Mouse (Mus musculus): ENCODE data around the gene Susd4. TPM values are rescaled to one million over a fixed set of nuclear protein-coding genes. Genes with fewer than 3 reads are reported as not detected.
A peak's percentile ranks its signal among the peaks of the same experiment; 100 is the strongest.

Gene Susd4
- total RNA-seq, 2 experiments from 2014 or later, result not detected

DNA sequence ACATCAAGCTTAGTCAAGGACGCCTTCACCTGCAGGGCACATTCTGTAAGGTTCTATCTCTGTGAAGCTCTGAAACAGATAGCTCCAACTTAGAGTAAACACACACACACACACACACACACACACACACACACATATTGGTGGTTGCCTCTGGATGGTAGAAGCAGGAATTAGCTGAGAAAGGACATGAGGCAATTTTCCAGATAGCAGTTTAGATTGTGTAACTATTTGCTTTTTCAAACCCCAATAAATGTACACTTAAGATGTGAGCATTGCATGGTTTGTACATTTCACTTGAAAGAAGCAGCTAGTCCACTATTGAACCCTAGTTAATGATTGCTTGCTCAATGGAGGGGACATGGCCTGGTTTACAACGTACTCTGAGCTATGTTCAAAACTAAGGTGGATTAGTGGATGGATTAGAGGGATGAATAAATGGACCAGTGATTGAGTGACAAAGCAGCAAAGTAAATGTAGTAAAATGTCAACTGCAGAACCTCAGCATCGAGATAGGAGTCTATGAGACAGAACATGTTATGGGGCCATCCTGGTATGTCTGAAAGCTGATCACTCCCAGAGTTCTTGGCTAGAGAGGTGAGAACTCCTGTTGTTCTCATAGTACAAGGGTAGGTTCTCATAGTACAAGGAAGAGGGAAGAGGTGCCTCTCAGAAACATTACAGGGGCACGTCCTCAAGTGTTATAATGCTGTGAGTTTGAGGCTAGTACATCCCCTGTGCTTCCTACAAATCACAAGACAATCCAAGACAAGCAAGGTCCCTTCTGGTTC is 150.7 kb downstream of the Susd4 start:
- no peak for ATAC-seq (ENCODE audit: poor library complexity, severe bottlenecking)

DNA sequence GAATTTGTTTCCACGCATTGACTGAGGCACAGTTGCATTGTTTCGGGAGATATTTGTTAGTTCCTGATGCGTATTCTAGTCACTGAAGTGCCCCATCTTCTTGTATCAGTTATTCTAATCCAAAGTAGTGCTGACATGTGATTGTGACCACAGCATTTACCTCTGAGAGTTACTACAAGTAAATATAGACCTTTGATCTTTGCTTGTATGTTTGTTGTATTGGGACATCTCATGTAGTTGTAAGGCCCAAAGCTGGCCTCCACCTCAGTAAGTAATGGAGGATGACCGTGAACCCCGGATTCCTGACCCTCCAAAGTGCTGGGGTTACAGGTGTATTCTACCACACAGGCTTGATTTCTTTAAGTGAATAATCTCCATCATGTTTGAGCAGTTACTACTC is 152.5 kb downstream of the Susd4 start:
- ATAC-seq (ENCODE audit: poor library complexity, severe bottlenecking), result no peak

DNA sequence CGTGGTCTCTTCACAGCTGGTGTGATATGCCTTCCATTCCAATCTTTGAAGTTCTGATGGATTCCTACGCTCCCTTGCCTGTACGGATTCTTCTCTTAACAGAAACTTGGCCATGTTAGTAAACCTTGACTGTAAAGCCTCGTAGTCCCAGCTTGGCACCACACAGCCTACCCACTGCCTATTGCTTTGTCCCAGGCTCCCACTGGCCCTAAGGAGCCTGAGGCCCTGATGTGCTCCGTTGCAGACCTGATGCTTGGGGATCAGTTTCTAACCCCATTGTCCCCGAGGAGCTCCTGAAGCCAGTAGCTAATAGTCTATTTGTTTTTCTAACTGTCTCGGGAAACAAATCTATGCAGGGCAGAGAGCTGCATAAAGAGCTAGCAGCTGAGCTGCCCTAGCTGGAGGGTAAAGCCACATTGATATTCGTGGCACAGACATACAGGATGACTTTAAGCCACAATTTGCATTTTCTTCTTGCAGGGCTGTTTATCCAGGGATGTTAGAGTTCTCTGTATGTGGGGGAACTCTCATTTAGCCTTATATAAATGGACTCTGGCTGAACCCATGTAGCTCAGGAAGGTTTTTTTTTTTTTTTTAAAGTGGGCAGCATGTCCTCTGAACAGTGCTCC is 155.2 kb downstream of the Susd4 start:
- ATAC-seq (ENCODE audit: poor library complexity, severe bottlenecking), result no peak

- peak; percentile 94 for ATAC-seq (ENCODE audit: poor library complexity, severe bottlenecking)
Measured at GRCm38 (mm10) chr1:182922824-182923223, 159.2 kb downstream of the Susd4 start.

DNA sequence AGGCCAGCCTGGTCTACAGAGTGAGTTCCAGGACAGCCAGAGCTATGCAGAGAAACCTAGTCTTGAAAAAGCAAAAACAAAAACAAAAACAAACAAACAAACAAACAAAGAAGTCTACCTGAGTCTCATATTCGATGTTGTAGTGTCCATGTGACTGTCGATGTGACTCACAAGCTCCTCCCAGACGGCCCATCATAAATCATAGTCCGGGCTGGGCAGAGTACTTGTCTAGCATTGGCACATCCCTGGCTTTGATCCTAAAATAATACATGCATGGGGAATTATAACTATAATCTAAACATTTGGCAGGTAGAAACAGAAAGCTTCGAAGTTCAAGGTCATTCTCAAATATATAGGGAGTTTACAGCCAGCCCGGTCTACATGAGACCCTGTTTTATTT is 162.8 kb downstream of the Susd4 start:
- ATAC-seq (ENCODE audit: poor library complexity, severe bottlenecking), result no peak

DNA sequence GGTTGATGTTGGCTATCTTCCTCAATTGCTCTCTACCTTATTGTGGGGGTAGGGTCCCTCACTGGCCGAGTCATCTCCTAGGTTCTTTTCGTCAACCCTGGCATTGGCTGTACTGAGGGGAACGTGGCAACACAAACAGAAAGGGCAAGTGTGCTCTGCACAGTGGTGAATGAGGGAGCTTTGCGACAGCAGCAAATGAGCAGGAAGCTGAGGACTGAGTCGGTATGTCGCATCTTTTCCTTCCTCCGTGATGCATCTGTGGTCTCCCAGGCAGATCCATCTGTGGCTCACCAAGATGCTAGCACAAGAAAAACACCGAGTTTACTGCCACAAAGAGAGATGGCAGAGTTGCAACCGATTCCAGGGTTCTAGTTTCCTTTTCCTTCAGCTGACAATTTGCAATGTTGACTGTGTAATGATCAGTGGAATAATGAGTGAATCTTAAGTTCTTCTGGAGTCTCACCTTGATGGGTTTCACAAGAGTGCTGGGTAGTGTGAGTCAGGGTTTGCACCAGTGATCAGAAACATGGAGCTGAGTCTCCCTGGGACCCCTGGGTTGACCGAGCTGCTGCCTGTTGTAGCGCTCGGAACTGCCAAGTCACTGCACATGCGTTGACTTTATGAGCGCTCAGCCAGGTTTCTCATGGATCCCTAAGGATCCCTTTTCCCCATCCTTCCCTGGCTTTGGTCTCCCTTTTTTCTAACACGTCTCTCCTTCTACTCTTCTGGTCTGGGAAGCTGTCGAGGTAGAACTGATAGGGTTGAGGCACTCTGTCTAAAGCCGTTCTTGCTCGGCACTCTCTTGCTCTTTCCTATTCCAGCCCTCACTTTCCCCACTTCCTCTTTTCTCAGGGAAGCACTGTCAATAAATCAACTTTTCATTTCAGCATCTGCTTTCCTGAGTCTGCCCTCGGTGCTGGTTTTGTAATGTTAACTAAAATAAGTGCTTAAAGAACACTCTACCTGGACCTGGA is 164.5 kb downstream of the Susd4 start:
- ATAC-seq (ENCODE audit: poor library complexity, severe bottlenecking), result peak; percentile 82

- peak; percentile 74 for ATAC-seq (ENCODE audit: poor library complexity, severe bottlenecking)
Measured at GRCm38 (mm10) chr1:182935469-182935868, 171.8 kb downstream of the Susd4 start.

DNA sequence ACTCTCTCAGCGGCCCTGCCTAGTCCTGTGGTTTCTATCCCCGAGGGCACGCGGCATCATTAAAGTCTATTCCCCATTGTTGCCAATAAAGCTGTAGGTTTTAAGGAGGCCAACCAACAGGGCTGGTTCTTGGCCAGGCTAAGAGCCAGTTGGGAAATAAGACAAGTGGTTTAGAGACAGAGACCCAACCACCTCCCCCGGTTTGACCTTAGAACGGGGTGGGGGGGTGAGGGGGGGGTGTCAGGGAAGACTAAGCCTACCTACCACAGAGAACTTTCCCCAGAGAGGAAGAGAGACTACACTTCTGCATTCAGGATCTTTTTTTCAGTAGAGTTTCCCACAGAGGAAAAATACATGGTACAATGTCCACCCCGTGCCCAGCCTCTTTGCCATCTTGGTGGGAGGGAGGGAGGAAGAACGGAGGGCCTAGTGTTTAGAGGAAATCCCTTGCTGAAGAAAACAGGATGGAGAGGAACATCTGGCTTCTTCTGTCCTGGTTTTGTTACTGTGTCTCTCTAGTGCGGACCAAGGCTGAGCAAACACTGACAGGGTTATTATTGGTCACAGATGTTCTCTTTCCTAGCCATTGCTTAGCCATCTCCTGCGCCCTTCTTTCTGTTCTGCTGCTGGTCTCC is 173.9 kb downstream of the Susd4 start:
- 0 out of 2 replicates have a peak, but pooled peaks have one; percentile 25 for ATAC-seq (ENCODE audit: poor library complexity, severe bottlenecking)

- no peak for ATAC-seq (ENCODE audit: poor library complexity, severe bottlenecking)
Measured at GRCm38 (mm10) chr1:182941921-182942320, 178.3 kb downstream of the Susd4 start.

- ATAC-seq (ENCODE audit: poor library complexity, severe bottlenecking), result no peak
Measured at GRCm38 (mm10) chr1:182943911-182944310, 180.3 kb downstream of the Susd4 start.

DNA sequence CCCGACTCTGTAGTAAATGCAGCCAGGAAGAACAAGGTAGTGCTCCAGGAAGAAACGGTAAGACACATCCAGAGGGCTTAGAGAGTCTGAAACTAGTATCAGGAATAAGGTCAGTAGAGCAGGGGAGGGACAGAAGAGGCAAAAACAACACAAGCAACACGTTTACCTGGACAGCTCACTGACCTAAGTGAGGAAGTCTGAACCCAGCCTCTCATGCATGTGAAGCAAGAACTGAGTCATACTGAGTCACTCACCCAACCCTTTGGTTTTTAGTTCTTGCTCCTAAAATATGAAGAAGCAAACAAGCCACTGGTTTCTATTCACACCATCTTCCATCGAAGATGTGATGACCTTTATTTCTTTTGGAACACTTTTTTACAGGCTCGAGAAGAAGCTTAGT is 181.0 kb downstream of the Susd4 start:
- peak; percentile 89 for ATAC-seq (ENCODE audit: poor library complexity, severe bottlenecking)

- peak; percentile 63 for ATAC-seq (ENCODE audit: poor library complexity, severe bottlenecking)
Measured at GRCm38 (mm10) chr1:182945561-182945960, 181.9 kb downstream of the Susd4 start.

Other genes starting within 250 kb of the Susd4 start
- 108 and 122 TPM in 2 replicates for gene Capn2, start 246.3 kb upstream of the Susd4 start, total RNA-seq (2015)
- gene Capn2, start 246.3 kb upstream of the Susd4 start, total RNA-seq (2017), result 174 and 241 TPM in 2 replicates
- not detected in 2 replicates for gene Capn8, start 198.9 kb upstream of the Susd4 start, total RNA-seq (2015)
- gene Capn8, start 198.9 kb upstream of the Susd4 start, total RNA-seq (2017), result not detected in 2 replicates
- gene Ccdc185, start 14.7 kb upstream of the Susd4 start, total RNA-seq (2015), result not detected in 2 replicates
- gene Ccdc185, start 14.7 kb upstream of the Susd4 start, total RNA-seq (2017), result not detected in 2 replicates
- gene Tlr5, start 190.9 kb downstream of the Susd4 start, total RNA-seq (2015), result 7.9 and 9.1 TPM in 2 replicates
- 5.8 and 8.6 TPM in 2 replicates for gene Tlr5, start 190.9 kb downstream of the Susd4 start, total RNA-seq (2017)

Data from megakaryocyte, adult 5-6 weeks (primary cell).